Mouse (Mus musculus) cerebellum, postnatal 14 days (tissue): ENCODE measurements around the gene Tbc1d8.
A peak's percentile ranks its signal among the peaks of the same experiment; 100 is the strongest.

ENCODE experiments used
- DNase-seq, 2 experiments: peaks; one replicate each; pipeline ENCODE4 v3.0.0; 2021; ENCODE audit warnings: mixed read lengths in 2 of 2

Tbc1d8 gene

GRCm38 (mm10) chr1:39361754-39362514 is 116.6 kb downstream of the Tbc1d8 start:
- DNase-seq: peak in 1 of 2 experiments; percentile 35

GRCm38 (mm10) chr1:39349427-39349826 is 129.1 kb downstream of the Tbc1d8 start:
- DNase-seq: no peak

- peak; percentile 79 to 83 for DNase-seq
Measured at GRCm38 (mm10) chr1:39349001-39349400, 129.6 kb downstream of the Tbc1d8 start.

- DNase-seq: no peak
Measured at GRCm38 (mm10) chr1:39344981-39345600, 133.5 kb downstream of the Tbc1d8 start.

GRCm38 (mm10) chr1:39343242-39343641 is 135.3 kb downstream of the Tbc1d8 start:
- DNase-seq: no peak

- no peak for DNase-seq
Measured at GRCm38 (mm10) chr1:39341807-39342206, 136.7 kb downstream of the Tbc1d8 start.

- peak; percentile 81 to 84 for DNase-seq
Measured at GRCm38 (mm10) chr1:39340647-39341046, 137.9 kb downstream of the Tbc1d8 start.

GRCm38 (mm10) chr1:39340156-39340555 is 138.4 kb downstream of the Tbc1d8 start:
- no peak for DNase-seq

GRCm38 (mm10) chr1:39339455-39339854 is 139.1 kb downstream of the Tbc1d8 start:
- no peak for DNase-seq

GRCm38 (mm10) chr1:39338831-39339230 is 139.7 kb downstream of the Tbc1d8 start:
- no peak for DNase-seq

GRCm38 (mm10) chr1:39336788-39337187 is 141.8 kb downstream of the Tbc1d8 start:
- DNase-seq: peak; percentile 24 to 46

GRCm38 (mm10) chr1:39335561-39336196 is 142.9 kb downstream of the Tbc1d8 start:
- DNase-seq: no peak

GRCm38 (mm10) chr1:39332456-39332855 is 146.1 kb downstream of the Tbc1d8 start:
- DNase-seq: no peak

- peak; percentile 58 to 65 for DNase-seq
Measured at GRCm38 (mm10) chr1:39330857-39331594, 147.5 kb downstream of the Tbc1d8 start.

- DNase-seq: no peak
Measured at GRCm38 (mm10) chr1:39327546-39327945, 151.0 kb downstream of the Tbc1d8 start.

- no peak for DNase-seq
Measured at GRCm38 (mm10) chr1:39325228-39325627, 153.3 kb downstream of the Tbc1d8 start.

GRCm38 (mm10) chr1:39321954-39322353 is 156.6 kb downstream of the Tbc1d8 start:
- DNase-seq: no peak
